Mouse (Mus musculus): ENCODE data around the gene Cdkl2. TPM values are rescaled to one million over a fixed set of nuclear protein-coding genes. Genes with fewer than 3 reads are reported as not detected.

Gene Cdkl2
- polyA plus RNA-seq, 1 experiment: 19.0 TPM

DNA sequence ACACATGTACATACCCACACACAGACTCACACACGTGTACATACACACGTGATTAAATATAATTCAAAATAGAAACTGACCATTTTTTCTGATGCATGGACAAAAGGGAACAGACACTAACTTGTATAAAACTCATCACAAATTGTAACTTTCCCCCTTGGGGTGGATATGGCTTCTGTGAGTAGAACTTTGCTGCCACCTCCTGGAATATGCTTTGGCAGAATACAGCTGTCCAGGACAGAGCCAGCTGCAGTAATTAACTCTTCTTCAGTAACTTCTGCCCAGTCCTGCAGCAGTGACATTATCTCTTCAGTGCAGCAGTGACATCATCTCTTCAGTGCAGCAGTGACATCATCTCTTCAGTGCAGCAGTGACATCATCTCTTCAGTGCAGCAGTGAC, 40.7 kb downstream of the Cdkl2 start:
- Histone ChIP-seq H3K27ac (ENCODE audit: insufficient read depth, low read length) (no peak overlapping the region), H3K4me3 (ENCODE audit: insufficient read depth, low read length) (no peak overlapping the region), H3K4me1 (ENCODE audit: control insufficient read depth, insufficient read depth, low read length) (no peaks in the 10 kb centered on the region)
- TF ChIP-seq CTCF (IDR thresholded peaks at IDR 0.05; ENCODE audit: extremely low read depth, insufficient read depth, low read length): peak; percentile 45
- TF ChIP-seq POLR2A (IDR thresholded peaks at IDR 0.05; ENCODE audit: extremely low read depth, insufficient read depth, low read length): no peak

DNA sequence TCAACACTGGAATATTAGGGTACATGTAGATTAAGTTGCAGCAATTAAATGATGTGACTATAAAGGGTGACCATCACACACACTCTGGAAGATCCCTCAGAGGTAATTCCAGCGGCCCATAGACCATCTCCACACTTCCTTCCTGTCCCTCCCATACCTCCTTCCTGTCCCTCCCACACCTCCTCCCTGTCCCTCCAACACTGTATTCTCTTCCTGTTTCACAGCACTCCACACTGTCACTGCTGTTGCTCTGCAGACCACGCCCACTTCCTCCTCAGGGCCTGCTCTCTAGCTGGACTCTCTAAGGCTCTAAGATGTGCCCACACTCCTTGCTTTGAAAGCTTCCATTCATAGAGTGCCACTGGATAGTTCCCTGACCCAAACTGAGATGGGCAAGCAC, 42.9 kb downstream of the Cdkl2 start:
- Histone ChIP-seq H3K27ac (ENCODE audit: insufficient read depth, low read length) (no peak overlapping the region), H3K4me1 (ENCODE audit: control insufficient read depth, insufficient read depth, low read length) (no peaks in the 10 kb centered on the region), H3K4me3 (ENCODE audit: insufficient read depth, low read length) (no peak overlapping the region)
- TF ChIP-seq POLR2A (IDR thresholded peaks at IDR 0.05; ENCODE audit: extremely low read depth, insufficient read depth, low read length) (no peak), CTCF (IDR thresholded peaks at IDR 0.05; ENCODE audit: extremely low read depth, insufficient read depth, low read length) (no peak)

DNA sequence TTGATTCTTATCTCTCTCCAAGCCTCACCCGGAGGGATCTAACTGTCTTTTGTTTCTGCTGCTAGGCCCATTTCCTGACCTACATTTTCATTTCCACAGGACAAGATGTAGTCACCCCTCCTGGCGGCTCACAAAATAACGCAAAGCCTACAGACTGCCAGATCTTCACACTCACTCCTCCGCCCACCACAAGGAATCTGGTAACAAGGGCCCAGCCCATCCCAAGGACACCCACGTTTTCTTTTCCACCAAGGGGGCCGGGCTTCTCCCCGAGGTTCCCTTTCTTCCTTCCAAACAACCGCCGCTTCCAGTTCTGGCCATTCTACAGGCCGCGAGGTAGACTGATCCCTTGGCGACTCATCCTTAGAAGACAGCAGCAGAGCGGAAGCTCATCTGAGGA, 49.1 kb downstream of the Cdkl2 start:
- Histone ChIP-seq H3K27ac (ENCODE audit: insufficient read depth, low read length) (no peak overlapping the region), H3K4me3 (ENCODE audit: insufficient read depth, low read length) (no peak overlapping the region), H3K4me1 (ENCODE audit: control insufficient read depth, insufficient read depth, low read length) (no peaks in the 10 kb centered on the region)
- TF ChIP-seq CTCF (IDR thresholded peaks at IDR 0.05; ENCODE audit: extremely low read depth, insufficient read depth, low read length): no peak
- no peak for TF ChIP-seq POLR2A (IDR thresholded peaks at IDR 0.05; ENCODE audit: extremely low read depth, insufficient read depth, low read length)

DNA sequence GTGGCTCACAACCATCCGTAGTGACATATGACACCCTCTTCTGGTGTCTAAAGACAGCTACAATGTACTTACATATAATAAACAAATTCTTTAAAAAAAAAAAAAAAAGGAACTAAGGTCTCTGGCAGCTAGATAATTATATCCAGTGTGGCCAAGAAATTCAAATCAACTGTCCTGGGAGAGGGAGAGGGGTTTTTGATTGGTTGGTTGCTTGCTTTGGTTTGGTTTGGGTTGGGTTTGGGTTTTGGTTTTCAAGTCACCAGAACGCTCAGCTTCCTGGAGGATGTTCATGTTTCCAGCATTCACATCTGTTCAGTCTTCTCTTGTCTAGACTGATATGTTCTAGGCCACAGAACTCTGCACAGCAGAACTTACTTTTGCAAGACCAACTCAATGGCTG, 50.6 kb downstream of the Cdkl2 start:
- H3K27ac ChIP-seq (ENCODE audit: insufficient read depth, low read length): no peak overlapping the region
- TF ChIP-seq CTCF (IDR thresholded peaks at IDR 0.05; ENCODE audit: extremely low read depth, insufficient read depth, low read length) (no peak), POLR2A (IDR thresholded peaks at IDR 0.05; ENCODE audit: extremely low read depth, insufficient read depth, low read length) (no peak)
- no peaks in the 10 kb centered on the region for H3K4me1 ChIP-seq (ENCODE audit: control insufficient read depth, insufficient read depth, low read length)
- H3K4me3 ChIP-seq (ENCODE audit: insufficient read depth, low read length): no peak overlapping the region

DNA sequence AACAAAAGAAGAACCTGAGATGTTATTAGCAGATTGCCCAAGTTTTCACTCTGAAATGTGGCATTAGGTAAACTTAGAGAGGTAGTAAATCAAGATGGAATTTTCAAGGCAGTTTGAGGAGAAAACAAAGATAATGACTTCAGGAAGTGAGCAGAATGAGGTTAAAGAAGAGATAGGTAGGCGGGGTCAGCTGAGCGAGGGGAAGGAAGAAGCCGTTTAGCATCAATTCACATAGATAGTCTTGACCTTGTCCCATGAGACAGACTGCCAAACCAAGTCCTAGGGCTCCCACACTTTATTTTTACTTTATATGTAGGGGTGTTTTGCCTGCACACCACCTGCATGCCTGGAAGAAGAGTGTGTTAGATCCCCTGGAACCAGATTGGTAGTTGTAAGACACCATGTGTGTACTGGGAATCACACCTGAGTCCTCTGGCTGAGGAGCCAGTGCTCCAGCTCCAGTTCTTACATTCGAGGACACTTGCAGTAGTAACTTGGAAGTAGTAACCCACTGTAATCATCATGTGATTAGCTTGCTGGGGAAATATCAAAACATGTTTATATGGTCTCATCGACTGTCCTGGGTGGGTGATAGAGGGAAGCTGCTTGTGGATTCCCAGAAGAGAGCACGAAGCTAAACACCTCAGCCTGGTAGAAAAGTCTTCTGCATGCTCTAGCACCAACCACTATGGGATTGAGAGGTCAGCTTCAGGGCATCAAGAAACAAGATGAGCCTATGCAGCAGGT, 52.3 kb downstream of the Cdkl2 start:
- TF ChIP-seq POLR2A (IDR thresholded peaks at IDR 0.05; ENCODE audit: extremely low read depth, insufficient read depth, low read length) (no peak), CTCF (IDR thresholded peaks at IDR 0.05; ENCODE audit: extremely low read depth, insufficient read depth, low read length) (no peak)

DNA sequence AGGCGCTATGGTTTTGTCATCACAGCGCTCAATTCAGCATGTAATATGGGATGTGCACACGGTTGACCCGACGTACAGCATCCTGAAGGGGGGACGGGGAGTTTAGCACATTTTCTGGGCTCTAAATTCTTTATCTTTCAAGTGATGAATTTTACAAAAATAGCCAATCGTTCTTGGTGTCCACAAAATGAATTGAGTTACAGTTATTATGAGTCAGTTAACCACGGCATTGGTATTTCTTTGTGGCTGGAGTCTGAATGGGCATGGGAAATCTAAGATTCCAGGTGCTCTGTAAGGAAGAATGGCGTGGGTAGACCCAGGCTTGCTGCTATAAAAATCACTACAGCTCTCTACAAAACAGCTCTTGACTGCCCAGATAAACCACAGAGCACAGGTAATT, 54.4 kb downstream of the Cdkl2 start:
- TF ChIP-seq CTCF (IDR thresholded peaks at IDR 0.05; ENCODE audit: extremely low read depth, insufficient read depth, low read length): no peak
- TF ChIP-seq POLR2A (IDR thresholded peaks at IDR 0.05; ENCODE audit: extremely low read depth, insufficient read depth, low read length): no peak
- H3K27ac ChIP-seq (ENCODE audit: insufficient read depth, low read length): no peak overlapping the region
- no peaks in the 10 kb centered on the region for H3K4me1 ChIP-seq (ENCODE audit: control insufficient read depth, insufficient read depth, low read length)
- H3K4me3 ChIP-seq (ENCODE audit: insufficient read depth, low read length): no peak overlapping the region

More for the DNA sequence above, 52.3 kb downstream of the Cdkl2 start:
- no peak overlapping the region for H3K27ac ChIP-seq (ENCODE audit: insufficient read depth, low read length)
- no peaks in the 10 kb centered on the region for H3K4me1 ChIP-seq (ENCODE audit: control insufficient read depth, insufficient read depth, low read length)
- H3K4me3 ChIP-seq (ENCODE audit: insufficient read depth, low read length): no peak overlapping the region

DNA sequence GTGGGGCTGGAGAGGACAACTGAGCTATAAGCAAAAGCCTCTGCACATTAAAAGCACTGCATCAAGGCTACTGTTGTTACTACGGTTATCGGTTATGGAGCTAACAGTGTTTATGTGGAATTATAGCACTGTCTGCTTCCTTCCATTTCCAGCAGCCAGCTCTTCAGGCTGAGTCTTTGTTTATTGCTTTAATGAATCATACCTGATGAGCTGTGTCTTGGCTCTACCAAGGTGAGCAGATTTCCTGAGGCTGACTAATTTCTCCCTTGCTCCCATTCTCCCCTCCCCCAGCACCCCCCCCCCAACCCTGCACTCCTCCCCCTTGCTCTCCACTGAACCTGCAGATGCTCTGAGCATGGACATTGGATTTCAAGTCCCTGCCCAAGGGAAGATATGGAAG, 55.9 kb downstream of the Cdkl2 start:
- no peaks in the 10 kb centered on the region for H3K4me1 ChIP-seq (ENCODE audit: control insufficient read depth, insufficient read depth, low read length)
- no peak for TF ChIP-seq CTCF (IDR thresholded peaks at IDR 0.05; ENCODE audit: extremely low read depth, insufficient read depth, low read length)
- no peak for TF ChIP-seq POLR2A (IDR thresholded peaks at IDR 0.05; ENCODE audit: extremely low read depth, insufficient read depth, low read length)
- no peak overlapping the region for H3K27ac ChIP-seq (ENCODE audit: insufficient read depth, low read length)
- no peak overlapping the region for H3K4me3 ChIP-seq (ENCODE audit: insufficient read depth, low read length)

DNA sequence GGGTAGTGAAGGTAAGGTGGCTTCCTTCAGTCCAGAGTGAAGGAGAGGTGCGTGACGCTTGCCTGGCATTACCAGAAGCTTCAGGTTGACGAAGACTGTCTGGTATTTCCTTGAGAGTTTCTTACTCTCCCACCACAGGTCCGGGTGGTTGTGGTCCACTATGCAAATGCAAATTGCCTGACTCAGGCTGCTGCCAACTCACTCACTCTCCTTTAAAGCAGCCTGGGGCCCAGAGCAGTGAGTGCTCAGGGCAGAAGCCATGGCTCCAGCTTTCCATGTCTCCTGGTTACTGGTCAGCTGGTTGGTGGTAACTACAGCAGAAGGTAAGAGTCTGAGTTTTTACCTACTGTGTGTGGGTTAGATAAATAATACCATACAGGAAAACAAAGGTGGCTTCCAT, 56.4 kb downstream of the Cdkl2 start, which contains the start of gene Odaph:
Odaph (plus strand) TSS at position 240 of the 400 bp plus-strand sequence.
- no peak within 1 kb of the TSS for H3K4me3 ChIP-seq (ENCODE audit: insufficient read depth, low read length)
- no peaks in the 10 kb centered on the region for H3K4me1 ChIP-seq (ENCODE audit: control insufficient read depth, insufficient read depth, low read length)
- no peak within 1 kb of the TSS for H3K27ac ChIP-seq (ENCODE audit: insufficient read depth, low read length)
- no peak for TF ChIP-seq CTCF (IDR thresholded peaks at IDR 0.05; ENCODE audit: extremely low read depth, insufficient read depth, low read length)
- TF ChIP-seq POLR2A (IDR thresholded peaks at IDR 0.05; ENCODE audit: extremely low read depth, insufficient read depth, low read length): no peak

DNA sequence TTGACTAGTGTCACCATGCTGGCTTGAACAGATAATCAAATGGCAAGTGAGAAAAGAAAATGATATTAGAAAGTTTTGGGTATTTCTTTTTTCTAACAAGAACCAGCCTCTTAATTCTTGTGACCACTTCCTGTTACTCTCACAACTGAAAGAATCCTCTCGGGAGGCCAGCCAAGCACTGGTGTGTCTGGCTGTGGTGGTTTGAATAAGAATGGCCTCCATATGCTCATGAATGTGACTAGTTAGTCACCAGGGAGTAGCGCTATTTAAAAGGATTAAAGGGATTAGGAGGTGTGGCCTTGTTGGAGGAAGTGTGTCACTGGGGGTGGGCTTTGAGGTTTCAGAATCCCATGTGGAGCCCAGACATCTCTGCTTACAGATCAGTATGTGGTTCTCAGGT, 58.0 kb downstream of the Cdkl2 start:
- Histone ChIP-seq H3K4me3 (ENCODE audit: insufficient read depth, low read length) (no peak overlapping the region), H3K27ac (ENCODE audit: insufficient read depth, low read length) (no peak overlapping the region), H3K4me1 (ENCODE audit: control insufficient read depth, insufficient read depth, low read length) (no peaks in the 10 kb centered on the region)
- TF ChIP-seq POLR2A (IDR thresholded peaks at IDR 0.05; ENCODE audit: extremely low read depth, insufficient read depth, low read length): no peak
- no peak for TF ChIP-seq CTCF (IDR thresholded peaks at IDR 0.05; ENCODE audit: extremely low read depth, insufficient read depth, low read length)

DNA sequence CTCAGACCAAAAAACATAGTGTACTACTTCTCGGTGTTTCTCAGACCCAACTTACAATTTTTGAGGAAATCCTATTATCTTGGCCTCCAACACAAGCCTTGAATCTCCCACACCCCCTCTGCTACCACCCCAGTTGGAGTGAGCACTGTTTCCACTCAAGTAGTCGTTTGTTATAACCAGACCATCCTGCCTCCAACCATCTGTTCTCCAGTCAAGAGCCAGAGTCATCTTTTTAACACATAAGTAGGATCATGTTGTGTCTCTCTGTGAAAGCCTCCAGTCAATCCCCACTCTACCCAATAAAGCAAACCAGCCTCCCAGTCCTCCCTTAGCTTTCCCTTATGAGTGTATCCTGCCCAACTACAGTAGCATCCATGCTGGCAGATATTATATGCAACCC, 60.2 kb downstream of the Cdkl2 start:
- no peaks in the 10 kb centered on the region for H3K4me1 ChIP-seq (ENCODE audit: control insufficient read depth, insufficient read depth, low read length)
- H3K27ac ChIP-seq (ENCODE audit: insufficient read depth, low read length): no peak overlapping the region
- TF ChIP-seq CTCF (IDR thresholded peaks at IDR 0.05; ENCODE audit: extremely low read depth, insufficient read depth, low read length): no peak
- no peak for TF ChIP-seq POLR2A (IDR thresholded peaks at IDR 0.05; ENCODE audit: extremely low read depth, insufficient read depth, low read length)
- no peak overlapping the region for H3K4me3 ChIP-seq (ENCODE audit: insufficient read depth, low read length)
